In genomic region chr8:110617801-110618358, GRCm38 (mm10) we compare ENCODE assay signal across 8 mouse cellular contexts. TPM values are rescaled to one million over a fixed set of nuclear protein-coding genes. Genes with fewer than 3 reads are reported as not detected.
A peak's percentile ranks its signal among the peaks of the same experiment; 100 is the strongest.
DNase-seq lines count a peak whose midpoint lies in the region; ATAC-seq and TF ChIP-seq lines count a peak whose summit lies in the region.

No protein-coding gene starts in this region.

- H3K4me3 ChIP-seq in gastrocnemius, adult 2 months, result peak overlapping the region; percentile 77
- peak overlapping the region; percentile 9; the same call in 1 of the 2 replicates for H3K4me3 ChIP-seq in thymus, adult 2 months (ENCODE audit: control insufficient read depth, insufficient read depth, low read length)
- peak overlapping the region; percentile 85 for H3K4me3 ChIP-seq in liver, embryonic 11.5 days (ENCODE audit: low read depth, low read length)
- peak overlapping the region; percentile 95 for H3K4me3 ChIP-seq in stomach, embryonic 16.5 days (replicated peaks; ENCODE audit: low read length)

- no peaks in the 10 kb centered on the region for H3K9me3 ChIP-seq in liver, embryonic 11.5 days (ENCODE audit: control insufficient read depth, low read length)
- H3K9me3 ChIP-seq in stomach, embryonic 16.5 days (replicated peaks; ENCODE audit: control insufficient read depth, low read length), result no peaks in the 10 kb centered on the region

- no peak for DNase-seq in gastrocnemius, adult 2 months
- DNase-seq in gastrocnemius, postnatal 10 days, result no peak
- peak; percentile 24 for DNase-seq in thymus, adult 2 months
- DNase-seq in thymus, postnatal 36 days, result no peak
- DNase-seq in liver, embryonic 11.5 days (ENCODE audit: low spot score), result no peak
- DNase-seq in Muller cell, postnatal 12 days (ENCODE audit: inconsistent ontology term), result no peak
- DNase-seq in left cerebral cortex, postnatal 25 days (ENCODE audit: low spot score in 2 of 2), result no peak

- no peaks in the 10 kb centered on the region for H3K27me3 ChIP-seq in thymus, adult 2 months (ENCODE audit: control insufficient read depth, insufficient read depth, low read length)
- peaks cover 4% of the 10 kb centered on the region; the same call in 1 of the 2 replicates for H3K27me3 ChIP-seq in liver, embryonic 11.5 days (replicated peaks; ENCODE audit: control insufficient read depth, insufficient read depth, low read length)
- H3K27me3 ChIP-seq in stomach, embryonic 16.5 days (ENCODE audit: control insufficient read depth, insufficient read depth, low read length), result no peaks in the 10 kb centered on the region

- intact Hi-C loops in gastrocnemius, adult 2 months (cut with DNase I), result loop anchor here (10.0 kb wide), 1 partner anchor 403 kb away; the partner anchor contains the start of gene Cmtr2
- intact Hi-C loops in left cerebral cortex, postnatal 25 days (cut with DNase I), result no loop called here

- H3K27ac ChIP-seq in gastrocnemius, adult 2 months, result peak overlapping the region; percentile 88
- H3K27ac ChIP-seq in thymus, adult 2 months (ENCODE audit: control insufficient read depth, insufficient read depth, low read length), result no peak overlapping the region
- H3K27ac ChIP-seq in liver, embryonic 11.5 days (ENCODE audit: low read depth, low read length), result no peak overlapping the region
- 0 out of 2 replicates have a peak overlapping the region, but pooled peaks have one; percentile 16 for H3K27ac ChIP-seq in stomach, embryonic 16.5 days (ENCODE audit: low read length)

- TF ChIP-seq POLR2A in thymus, adult 2 months (IDR thresholded peaks at IDR 0.05; ENCODE audit: control insufficient read depth, extremely low read depth, insufficient read depth, low read length, poor library complexity), result no peak

- ATAC-seq in liver, embryonic 11.5 days (replicated peaks; ENCODE audit: low FRiP score), result 0 out of 2 replicates have a peak, but pooled peaks have one; percentile 5
- peak; percentile 4; the same call in 1 of the 2 replicates for ATAC-seq in stomach, embryonic 16.5 days (ENCODE audit: insufficient read depth, low FRiP score)

- H3K36me3 ChIP-seq in thymus, adult 2 months (ENCODE audit: control insufficient read depth, insufficient read depth, low read length), result no peaks in the 10 kb centered on the region
- H3K36me3 ChIP-seq in liver, embryonic 11.5 days (ENCODE audit: control insufficient read depth, insufficient read depth, low read length), result no peaks in the 10 kb centered on the region
- no peaks in the 10 kb centered on the region for H3K36me3 ChIP-seq in stomach, embryonic 16.5 days (ENCODE audit: control insufficient read depth, insufficient read depth, low read length)

- no peak for TF ChIP-seq CTCF in gastrocnemius, adult 2 months (IDR thresholded peaks at IDR 0.05)
- no peak for TF ChIP-seq CTCF in thymus, adult 2 months (IDR thresholded peaks at IDR 0.05; ENCODE audit: borderline replicate concordance, control insufficient read depth, extremely low read depth, insufficient read depth, low read length, poor library complexity)

- 32% methylated on average over 14 of the region's 14 CpGs for WGBS in thymus, adult 2 months
- 23% methylated on average over 14 of the region's 14 CpGs for WGBS in liver, embryonic 11.5 days
- WGBS in stomach, embryonic 16.5 days, result 22% methylated on average over 14 of the region's 14 CpGs

- H3K4me1 ChIP-seq in thymus, adult 2 months (replicated peaks; ENCODE audit: control insufficient read depth, insufficient read depth, low read length), result peaks cover 9% of the 10 kb centered on the region
- peaks cover 15% of the 10 kb centered on the region for H3K4me1 ChIP-seq in liver, embryonic 11.5 days (replicated peaks; ENCODE audit: control insufficient read depth, insufficient read depth, low read length)
- H3K4me1 ChIP-seq in stomach, embryonic 16.5 days (ENCODE audit: control insufficient read depth, insufficient read depth, low read length), result peaks cover 16% of the 10 kb centered on the region

- 0 out of 2 replicates have a peak overlapping the region, but pooled peaks have one; percentile 13 for H3K9ac ChIP-seq in liver, embryonic 11.5 days (ENCODE audit: low read depth, low read length)
- peak overlapping the region; percentile 56 for H3K9ac ChIP-seq in stomach, embryonic 16.5 days (ENCODE audit: low read length)

- peak overlapping the region; percentile 93 for H3K4me2 ChIP-seq in liver, embryonic 11.5 days
- peak overlapping the region; percentile 92 for H3K4me2 ChIP-seq in stomach, embryonic 16.5 days (ENCODE audit: low read depth, low read length)

RNA-seq across cellular contexts. Expression of gene Vac14, which starts 0.5 kb away (rescaled TPM):
- 10 to 100 TPM; 15.6 to 18.2 TPM for total RNA-seq in gastrocnemius, adult 2 months (2021)
- 10 to 100 TPM; 16.1 to 18.7 TPM for total RNA-seq in gastrocnemius, postnatal 10 days (2021)
- 59.4 and 68.2 TPM in 2 replicates for polyA plus RNA-seq in thymus, adult 2 months (2012; rRNA removed)
- 34.1 and 38.9 TPM in 2 replicates for polyA plus RNA-seq in liver, embryonic 11.5 days (2014; fragmentation: Nextera tagmentation; extraction: Ambion mirVana)
- 12.3 and 14.0 TPM in 2 replicates for polyA plus RNA-seq in stomach, embryonic 16.5 days (2015; fragmentation: Nextera tagmentation; extraction: Ambion mirVana)
- total RNA-seq in left cerebral cortex, postnatal 25 days (2021), result 10 to 100 TPM; 21.0 to 23.4 TPM

Comparison
In these comparisons a context has a peak if more than half of its experiments do, and no peak if none do; other contexts are left out.
1. H3K27ac ChIP-seq: peak in gastrocnemius, adult 2 months (single experiment) and stomach, embryonic 16.5 days (single experiment); none in thymus, adult 2 months (single experiment) and liver, embryonic 11.5 days (single experiment).
2. H3K4me3 ChIP-seq: peak in every context shown above with its lines; median percentile 95 in stomach, embryonic 16.5 days; 85 in liver, embryonic 11.5 days; 77 in gastrocnemius, adult 2 months; 9 in thymus, adult 2 months.